Mouse (Mus musculus) gastrocnemius, postnatal 25 days (tissue): ENCODE measurements around the gene Sugct. TPM values are rescaled to one million over a fixed set of nuclear protein-coding genes. Genes with fewer than 3 reads are reported as not detected.
"Not testable (repeated sequence)": the region's sequence is repeated elsewhere in the genome, so short reads cannot be mapped to it uniquely, and the experiment has no call there.

ENCODE experiments used
- DNase-seq: peaks from one replicate; pipeline ENCODE4 v3.0.0; 2022
- total RNA-seq, 2 experiments: library from RNA; stranded (reverse); gene quantifications; 1 replicate in 1 of 2; 2 replicates in 1 of 2; pipeline ENCODE4 v1.2.3; 2021

Gene Sugct
- total RNA-seq, 2 experiments from 2014 or later = 0.82 to 0.86 TPM

DNA sequence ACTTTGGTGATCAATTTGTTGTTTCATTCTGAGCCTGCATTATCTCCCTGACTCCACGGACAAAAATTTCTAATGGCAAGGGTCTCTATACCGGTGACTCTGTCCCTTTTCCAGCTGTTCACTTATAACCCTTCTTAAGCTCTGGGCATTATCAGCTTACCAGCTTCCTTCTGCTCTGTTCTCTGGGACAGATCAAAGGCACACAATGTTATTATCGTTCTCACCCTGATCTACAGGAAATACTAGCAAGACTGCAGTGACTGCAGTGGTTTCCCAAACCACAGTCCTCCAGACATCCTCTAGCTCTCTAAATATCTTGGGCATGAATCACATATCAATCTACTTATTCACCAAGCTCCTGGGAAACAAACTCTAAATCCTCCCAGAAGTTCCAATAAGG lies 90.7 kb downstream of the Sugct start:
- DNase-seq = no peak

DNA sequence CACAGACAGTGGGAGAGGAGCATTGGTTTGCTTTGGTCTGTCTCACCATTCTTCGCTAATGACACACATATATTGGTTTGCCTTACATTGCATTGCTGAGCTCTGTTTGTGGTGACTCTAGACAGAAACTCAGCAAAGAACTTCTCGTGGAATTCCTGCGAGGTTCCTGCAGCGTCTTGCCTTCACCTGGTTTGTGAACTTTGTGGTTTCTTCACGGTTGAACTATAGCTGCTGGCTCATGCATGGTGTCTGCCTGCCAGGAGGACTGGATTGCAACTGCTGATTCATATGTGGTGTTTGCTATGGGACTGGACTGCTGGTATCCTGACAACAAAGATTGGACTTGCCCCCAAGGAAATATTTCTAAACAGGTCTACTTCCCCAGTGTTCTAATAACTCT lies 91.6 kb downstream of the Sugct start:
- no peak for DNase-seq

DNA sequence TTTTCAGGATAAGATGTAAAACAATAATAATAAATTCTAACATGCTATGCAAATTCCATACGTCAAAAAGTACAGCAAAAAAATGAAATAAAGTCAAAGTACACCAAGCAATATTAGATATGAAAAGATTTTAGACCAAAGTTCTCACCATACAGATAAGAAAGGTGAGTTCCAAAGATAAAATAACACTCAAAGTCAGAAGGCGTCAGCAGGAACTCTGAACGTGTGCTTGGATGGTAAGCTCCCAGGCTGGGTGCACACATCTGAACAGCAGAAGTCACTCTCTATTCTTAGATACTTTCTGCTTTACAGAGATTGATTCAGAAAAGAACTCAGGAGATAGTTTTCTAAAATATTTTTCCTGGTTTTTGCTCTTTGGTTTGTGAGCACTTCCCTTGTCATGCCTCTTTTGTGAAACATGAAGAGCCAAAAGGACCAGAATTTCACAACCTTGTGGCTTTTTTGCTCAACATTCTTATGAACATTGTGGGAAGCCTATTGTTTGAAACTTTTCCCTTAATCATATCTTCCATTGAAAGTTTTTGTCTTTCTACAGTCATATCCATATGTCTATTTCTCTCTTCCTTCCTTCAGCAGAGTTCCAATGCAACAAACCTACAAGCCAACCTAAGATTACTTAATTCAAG lies 110.0 kb downstream of the Sugct start:
- DNase-seq = no peak

DNA sequence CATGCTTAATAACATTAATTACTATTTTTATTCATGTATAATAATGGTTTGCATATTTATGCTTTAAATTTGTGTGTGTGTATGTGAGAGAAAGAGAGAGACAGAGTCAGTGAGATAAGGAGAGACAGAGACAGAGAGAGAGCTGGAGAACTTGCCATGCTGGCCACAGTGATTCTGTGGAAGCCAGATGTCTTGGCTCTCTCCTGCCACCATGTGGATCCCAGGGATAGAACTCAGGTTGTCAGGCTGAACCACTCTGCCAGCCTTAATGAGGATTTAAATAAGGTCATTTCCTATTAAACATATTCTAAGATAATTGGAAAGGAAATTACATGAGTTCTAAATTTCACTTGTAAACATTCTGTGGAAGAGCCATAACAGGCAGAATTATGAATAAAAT lies 110.5 kb downstream of the Sugct start:
- DNase-seq = no peak

DNA sequence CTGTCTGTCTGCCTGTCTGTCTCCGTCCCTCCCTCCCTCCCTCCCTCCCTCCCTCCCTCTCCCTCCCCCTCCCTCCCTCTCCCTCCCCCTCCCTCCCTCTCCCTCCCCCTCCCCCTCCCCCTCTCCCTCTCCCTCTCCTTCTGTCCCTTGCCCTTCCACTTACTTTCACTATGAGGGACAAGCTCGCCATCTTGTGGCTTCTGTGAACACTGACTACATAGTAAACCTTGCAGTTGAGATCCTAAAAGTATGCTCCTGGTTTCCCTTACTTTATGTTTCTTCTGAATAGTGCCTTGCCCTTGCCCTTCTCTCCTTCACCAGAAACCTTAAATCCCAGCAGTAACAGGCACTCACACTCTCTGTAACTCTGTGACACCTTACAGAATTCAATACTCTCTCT lies 113.7 kb downstream of the Sugct start:
- DNase-seq = no peak

DNA sequence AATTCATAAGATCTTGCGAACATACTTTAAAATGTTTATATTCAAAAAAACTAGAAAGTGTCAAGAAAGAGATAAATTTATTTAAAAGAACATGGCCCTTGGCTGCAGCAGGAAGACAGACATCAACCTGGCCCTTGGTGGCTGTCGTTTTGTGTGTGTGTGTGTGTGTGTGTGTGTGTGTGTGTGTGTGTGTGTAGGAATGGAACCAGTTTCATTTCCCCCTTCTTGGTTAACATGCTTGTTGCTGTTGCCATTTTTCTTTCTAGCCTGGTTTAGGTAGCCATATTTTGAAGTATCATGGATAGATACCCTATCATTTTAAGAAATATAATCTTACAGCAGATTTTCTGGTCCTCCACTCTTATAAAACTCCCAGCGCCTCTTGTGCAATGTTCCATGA lies 136.0 kb downstream of the Sugct start:
- DNase-seq = no peak

DNA sequence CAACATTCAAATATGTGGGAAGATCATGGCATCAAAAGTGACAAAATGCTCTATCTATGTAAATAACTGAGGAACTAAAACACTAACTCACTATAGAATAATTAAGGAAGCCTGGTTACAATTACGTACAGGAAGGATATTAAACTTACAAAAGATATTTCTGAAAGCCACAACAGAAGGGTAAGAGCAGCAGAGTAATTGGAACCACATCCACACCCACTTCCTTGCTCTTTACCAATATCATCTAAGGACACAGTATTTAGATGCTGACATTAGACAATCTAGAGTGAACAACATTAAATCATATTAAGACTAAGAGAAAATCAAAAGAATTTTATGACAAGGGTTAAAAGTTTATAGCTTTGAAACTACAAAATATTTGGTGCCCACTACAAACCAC lies 159.0 kb downstream of the Sugct start:
- no peak for DNase-seq

DNA sequence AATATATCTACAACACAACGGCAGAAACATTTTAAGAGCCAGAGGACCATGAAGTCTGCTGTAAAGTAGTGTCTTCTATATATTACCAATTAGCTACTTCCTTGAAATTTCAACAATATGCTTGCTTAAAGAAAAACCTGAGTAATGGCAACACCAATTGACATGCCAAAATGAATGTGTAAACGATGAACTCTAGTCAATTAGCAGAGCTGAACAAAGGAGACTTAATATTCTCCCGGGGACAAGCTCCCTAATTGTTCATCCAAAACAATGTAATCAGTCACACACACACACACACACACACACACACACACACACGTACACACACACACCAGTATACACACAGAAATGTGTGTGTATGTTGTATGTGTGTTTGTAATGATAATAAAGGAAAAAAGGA lies 160.5 kb downstream of the Sugct start:
- no peak for DNase-seq

DNA sequence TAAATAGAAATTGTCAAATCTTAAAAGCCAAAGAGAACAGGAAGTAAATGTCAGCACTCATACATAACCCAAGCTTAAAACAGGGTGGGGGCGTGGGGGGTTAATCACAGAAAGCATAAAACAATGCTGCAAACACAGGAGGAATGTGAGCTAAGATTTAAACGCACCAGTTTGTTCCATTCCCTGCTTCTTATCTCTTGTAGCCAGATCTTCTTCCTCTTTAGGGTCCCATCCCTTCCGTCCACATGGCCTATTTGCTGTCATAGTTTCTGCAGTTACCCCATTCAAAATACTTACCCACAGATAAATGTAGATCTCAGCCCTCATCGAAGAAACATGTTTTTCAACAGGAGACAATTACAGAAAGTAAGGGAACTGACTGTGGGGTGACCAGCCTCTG lies 160.9 kb downstream of the Sugct start:
- no peak for DNase-seq

DNA sequence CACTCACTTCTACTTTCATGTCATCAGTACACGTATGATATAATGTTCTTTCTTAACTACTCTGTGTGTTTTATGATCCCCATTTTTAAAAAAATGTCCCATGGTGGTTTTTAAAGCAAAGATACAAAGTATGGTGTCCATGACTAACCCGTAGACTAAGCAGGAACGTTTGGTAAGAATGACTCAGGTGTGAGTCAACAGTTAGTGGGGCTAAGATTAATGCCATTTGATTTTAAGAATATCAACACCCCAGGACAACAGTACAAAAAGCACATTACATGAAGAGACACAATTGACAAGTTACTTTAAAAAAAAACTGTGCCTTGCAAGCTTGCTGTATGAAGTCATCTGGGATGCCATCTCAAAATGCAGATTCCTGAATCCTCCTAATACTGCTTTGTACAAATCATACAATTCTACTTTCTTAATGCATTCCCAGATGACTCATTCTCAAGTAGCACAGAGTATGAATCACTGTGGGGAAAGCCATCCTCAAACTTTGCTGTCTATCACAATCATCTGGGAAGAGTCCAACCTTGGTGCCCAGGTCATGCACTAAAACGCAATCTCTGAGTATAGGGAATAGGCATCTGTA lies 184.1 kb downstream of the Sugct start:
- DNase-seq = no peak

DNA sequence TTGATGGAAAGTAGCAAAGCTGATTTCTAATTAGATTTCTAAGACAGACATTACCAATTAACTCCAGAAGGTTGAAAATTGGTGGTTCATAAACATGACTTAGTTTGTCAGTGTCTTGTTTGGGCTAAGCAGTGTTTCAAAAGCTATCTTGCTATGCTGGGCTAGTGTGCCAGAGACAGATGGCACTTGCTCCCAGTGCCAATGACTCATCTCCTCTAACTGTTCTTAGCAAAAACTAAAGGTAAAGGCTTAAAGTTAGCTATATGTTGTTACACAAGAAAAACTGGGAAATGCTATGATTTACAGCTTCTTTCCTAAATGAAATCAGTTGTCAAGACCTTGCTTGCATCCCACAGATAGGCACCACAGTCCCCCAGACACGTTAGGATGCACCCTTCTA lies 200.4 kb downstream of the Sugct start:
- no peak for DNase-seq

DNA sequence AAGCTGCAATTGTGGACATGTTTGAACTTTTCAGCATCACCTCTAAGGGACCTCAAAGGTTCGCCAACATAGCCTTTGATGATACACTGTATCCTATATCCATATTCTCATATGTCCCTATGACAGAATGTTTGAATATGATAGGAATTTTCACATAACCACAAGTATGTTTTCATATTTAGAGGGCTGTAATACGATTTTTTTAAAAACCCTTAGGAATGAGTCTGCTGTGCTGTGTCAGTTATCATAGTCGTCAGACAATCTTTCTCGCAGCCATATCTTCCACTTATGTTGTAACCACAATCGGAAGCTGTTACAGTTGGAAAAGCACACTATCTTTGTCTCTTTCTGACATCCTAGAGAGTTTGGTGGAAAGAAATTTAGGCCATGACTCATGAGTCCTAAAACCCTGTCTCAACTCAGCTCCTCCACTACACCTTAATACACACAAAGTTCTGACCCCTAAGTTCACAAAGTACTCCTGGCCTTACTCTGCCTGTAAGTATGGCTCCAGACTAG lies 201.2 kb downstream of the Sugct start:
- DNase-seq = no peak

DNA sequence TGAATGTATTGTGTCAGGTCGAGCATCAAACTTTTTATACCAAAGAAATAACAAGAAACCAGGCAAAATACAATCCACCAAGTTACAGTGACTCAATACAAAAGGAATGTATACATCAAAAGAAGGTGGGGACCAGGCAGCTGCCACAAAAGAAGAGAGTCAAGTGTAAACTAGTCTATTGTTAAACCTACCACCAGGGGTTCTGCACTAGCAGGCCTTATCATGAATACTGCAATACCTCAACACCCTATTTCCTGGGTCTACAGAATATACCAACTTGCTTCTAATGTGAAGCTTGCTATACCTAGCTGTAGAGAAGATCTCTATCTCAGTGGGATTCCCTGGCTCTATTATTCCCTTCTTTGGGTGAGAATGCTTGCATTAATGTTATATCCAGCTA lies 237.4 kb downstream of the Sugct start:
- not testable (repeated sequence) for DNase-seq

DNA sequence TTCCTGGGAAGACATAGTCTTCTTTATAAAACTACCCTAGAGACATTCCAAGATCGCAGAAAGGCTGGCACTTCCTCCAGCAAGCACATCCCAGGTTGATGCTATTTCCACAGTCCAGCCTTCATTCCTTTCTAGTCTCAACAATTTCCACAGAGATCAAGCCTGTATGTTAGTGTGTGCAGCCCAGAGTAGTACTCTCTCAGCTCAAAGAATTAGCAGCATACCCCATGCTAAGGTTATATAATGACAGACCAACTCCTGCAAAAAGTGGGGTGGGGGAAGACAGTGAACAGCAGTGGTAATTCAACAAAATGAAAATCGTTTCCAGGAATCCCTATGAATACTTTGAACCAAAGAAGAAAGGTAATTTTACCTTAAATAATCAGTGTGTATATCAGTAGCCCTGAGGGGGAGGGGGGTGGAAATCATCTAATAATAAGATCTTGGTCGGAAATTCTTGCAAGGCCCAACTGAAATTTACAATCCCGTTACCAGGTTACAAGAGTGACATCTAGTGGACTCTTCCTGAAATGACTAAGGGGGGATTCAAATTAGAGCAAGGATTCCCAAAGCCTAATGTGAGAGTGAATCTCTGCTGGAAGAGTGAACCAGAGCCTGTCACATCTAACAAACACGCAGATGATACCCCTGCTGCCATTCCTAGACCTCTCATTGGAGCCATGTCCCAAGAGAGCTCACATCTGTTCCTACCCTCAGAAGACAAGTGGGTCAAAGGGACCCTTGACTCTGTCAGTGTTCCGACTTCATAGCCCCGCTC lies 263.0 kb downstream of the Sugct start:
- no peak for DNase-seq

DNA sequence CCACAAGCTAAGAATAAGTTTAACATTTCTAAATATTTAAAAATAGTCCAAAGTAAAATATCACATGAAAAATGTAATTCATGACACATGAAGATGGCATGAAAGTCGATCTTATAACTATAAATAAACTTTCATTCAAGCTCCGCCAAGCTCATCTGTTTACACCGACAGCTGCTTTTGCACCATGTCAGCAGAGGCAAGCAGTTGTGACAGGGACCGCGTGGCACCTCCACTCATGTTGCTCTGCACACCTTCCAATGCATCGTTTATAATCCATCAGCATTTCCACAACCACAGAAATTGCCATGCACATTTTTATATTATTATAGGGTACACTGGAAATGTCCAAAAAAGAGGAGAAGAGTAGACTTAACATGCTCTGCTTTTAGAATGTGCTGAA lies 273.5 kb downstream of the Sugct start:
- DNase-seq = no peak

DNA sequence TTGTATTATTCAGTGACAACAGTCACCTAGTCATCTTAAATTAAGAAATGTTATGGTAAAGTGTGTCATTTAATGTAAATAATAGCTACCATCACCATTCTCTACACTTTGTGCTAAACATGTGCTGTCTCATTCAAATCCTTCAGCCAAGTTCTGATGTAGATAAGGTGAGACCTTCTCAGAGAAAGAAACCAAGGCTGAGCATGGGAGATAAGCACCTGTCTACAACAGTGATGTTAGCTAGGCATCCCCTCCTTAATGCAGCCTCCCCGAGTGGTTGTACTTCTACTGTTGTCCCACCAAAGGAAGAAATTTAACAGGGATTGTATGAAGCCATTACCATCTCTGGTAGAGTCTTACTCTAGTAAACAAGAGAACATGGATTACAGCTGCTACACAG lies 274.8 kb downstream of the Sugct start:
- DNase-seq = no peak

DNA sequence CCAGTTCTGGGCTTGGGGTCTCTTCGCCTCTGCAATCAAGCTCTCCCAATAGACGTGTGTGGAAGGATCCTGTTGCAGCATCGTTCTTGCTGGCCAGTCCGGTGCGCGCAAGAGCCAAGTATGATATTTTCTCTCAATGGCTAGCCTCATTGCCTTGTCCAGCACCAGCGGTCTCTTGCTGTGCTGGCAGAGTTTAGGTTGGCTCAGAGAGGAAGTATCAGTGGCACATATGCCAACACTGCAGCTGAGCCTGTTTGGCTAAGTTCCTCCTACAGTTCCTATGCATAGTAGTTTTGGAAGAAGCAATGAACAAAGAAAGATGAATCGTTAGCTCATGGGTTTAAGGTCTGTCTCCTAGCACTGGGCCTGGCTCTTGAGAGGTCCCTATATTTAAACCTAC lies 352.5 kb downstream of the Sugct start:
- DNase-seq = no peak

DNA sequence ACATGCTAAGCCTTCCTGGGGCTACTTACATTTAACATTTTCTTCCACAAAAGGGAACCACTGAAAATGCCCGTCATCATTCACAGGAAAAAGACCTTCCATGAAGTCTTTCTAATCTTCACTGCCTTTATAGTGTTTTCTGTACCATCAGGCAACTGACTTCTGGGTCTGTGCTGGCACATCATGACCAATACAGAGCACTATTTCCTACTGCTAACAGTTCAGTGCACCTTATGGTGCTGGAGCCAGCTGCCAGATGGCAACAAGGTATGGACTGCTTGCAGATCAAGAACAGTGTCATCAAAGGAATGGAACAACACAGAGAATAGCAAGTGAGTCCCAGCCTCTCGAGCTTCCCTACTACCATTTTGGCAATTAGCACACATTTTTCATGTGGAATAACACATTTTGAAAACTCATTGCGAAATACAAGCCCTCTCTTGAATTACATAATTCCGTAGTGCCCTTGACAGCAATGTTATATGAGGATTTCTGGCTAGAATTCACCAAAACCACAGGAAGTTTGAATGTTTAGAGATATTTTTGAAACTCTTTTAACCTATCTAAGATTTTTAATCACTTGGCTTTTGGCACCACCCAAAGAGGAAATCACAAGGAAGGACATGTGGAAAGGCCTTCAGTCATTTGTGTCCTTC lies 359.3 kb downstream of the Sugct start:
- no peak for DNase-seq

DNA sequence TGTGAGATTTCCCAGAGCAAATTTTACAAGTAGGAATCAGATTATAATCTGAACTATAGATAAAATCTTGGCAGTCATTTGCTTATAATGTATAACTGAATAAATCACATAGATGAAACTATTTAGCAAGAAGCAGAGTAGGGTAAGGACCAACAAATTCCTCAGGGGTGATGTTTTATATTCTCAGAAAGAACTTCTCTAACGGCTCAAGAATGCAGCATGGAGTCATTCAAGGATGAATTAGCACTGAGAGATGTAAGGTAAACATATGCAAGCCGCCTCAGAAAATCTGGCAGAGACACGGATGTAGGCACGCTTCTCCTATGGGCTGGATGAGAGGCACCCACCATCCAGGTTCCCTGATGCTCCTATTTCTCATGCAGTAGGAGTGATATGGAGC lies 368.5 kb downstream of the Sugct start:
- no peak for DNase-seq

DNA sequence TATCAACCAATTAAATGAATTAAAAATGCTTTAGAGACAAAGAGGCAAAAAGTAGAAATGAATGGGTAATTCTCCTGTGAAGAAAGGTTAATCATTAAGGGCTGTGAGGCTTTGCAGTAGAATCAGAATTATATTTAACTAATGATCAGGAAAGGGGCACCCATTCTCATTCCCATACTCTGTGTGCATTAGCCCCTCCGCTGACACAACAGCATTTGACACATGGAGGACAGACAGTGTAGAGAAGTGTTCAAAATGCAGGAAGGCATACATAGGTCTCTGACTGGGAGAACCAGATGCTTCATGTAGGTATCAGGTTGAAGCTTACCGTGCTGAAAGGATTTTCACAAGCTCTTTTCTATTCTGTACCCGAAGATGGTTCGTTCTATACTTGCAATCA lies 393.8 kb downstream of the Sugct start:
- DNase-seq = no peak

DNA sequence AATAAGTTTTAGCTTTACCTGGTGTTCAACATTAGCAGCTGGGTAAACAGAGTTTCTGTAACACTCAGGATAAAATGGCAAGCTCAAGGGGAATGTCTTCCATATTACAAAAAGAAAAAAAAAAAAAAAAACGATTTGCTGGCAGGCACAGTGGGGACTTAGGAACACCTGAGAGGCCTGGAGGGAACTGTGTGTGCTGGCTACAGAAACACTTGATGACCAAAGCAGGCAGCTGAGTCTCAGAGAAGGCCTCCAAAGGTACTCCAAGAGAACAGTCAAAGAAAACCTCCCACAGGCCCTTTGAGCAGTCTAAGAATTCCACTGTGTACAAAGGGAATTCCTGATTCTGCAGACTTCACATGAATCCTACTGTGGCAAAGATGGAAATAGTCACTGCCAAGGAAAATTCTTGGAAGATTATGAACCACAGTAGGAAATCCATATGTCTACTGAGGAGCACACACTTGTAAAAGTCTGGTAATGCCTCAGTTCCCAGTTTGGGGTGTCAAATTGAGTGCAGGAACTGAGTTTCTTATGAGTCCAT lies 397.8 kb downstream of the Sugct start:
- DNase-seq = no peak

DNA sequence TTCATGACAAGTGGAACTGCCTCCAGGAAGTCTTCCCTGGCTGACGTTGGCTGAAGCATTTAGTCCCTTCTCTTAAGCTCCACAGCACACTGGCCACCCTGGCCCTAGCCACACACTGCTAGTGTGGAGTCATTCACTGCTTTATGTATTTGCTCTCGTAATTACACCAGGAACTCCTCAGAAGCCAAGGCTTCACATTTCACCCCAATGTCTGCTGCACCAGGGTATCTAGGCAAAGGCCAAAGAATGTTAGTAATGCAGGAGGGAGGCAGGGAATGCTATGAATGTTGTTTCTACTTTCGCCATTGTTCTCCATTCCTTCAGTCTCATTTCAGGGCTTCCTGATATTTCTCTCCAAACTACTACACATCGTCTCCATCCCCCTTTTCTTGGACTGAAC lies 398.4 kb downstream of the Sugct start:
- no peak for DNase-seq

DNA sequence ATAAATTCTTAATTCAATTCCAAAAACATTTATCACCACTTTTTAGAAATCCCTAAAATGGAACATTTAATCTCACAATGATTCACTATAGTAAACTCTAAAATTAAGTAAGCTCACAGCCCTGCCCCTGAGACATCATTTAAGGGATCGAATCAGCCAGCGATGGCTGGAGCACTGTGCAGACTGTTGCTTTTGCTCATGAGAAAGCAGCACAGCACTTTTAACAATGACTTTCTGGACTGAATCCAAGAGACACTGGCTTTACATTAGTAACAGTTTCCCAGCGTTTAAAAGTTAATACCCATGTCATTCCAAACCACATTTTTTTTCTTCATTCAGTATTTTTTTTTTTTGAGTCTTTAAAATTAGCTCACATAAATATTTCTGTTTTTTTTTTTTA lies 398.9 kb downstream of the Sugct start:
- DNase-seq = no peak
